Mouse (Mus musculus) stomach, postnatal 0 days (tissue): ENCODE results near the gene Calml3. TPM values are rescaled to one million over a fixed set of nuclear protein-coding genes. Genes with fewer than 3 reads are reported as not detected.
A peak's percentile ranks its signal among the peaks of the same experiment; 100 is the strongest.

Experiments
- ATAC-seq: fragments of 200-750 bp; cut with Nextera tagmentation; 2 replicates; pipeline ENCODE4 v1.8.0; 2017; ENCODE audit not compliant: low FRiP score, low TSS enrichment
- DNase-seq: peaks from one replicate; pipeline ENCODE4 v3.0.0-alpha.2; 2016; ENCODE audit warnings: low spot score
- H3K27ac ChIP-seq: fragments of 300-500 bp; sonication (generic); replicated peaks from 2 replicates; pipeline ENCODE4 v1.5.1; 2014; ENCODE audit warnings: mild to moderate bottlenecking, control low read depth
- H3K27me3 ChIP-seq: fragments of 300-500 bp; sonication (generic); 2 replicates; pipeline ENCODE4 v1.6.1; 2014; ENCODE audit warnings: low read length; ENCODE audit not compliant: control insufficient read depth, insufficient read depth
- H3K36me3 ChIP-seq: fragments of 300-500 bp; sonication (generic); 2 replicates; pipeline ENCODE4 v1.6.1; 2014; ENCODE audit warnings: low read length, mixed read lengths; ENCODE audit not compliant: control insufficient read depth, insufficient read depth
- H3K4me1 ChIP-seq: fragments of 300-500 bp; sonication (generic); replicated peaks from 2 replicates; pipeline ENCODE4 v1.6.1; 2014; ENCODE audit warnings: antibody characterized with exemption; ENCODE audit not compliant: control insufficient read depth, insufficient read depth
- H3K4me2 ChIP-seq: fragments of 300-500 bp; sonication (generic); replicated peaks from 2 replicates; pipeline ENCODE4 v1.6.1; 2014; ENCODE audit warnings: low read depth, mild to moderate bottlenecking, control low read depth, moderate library complexity
- H3K4me3 ChIP-seq: fragments of 300-500 bp; sonication (generic); 2 replicates; pipeline ENCODE4 v1.5.1; 2014; ENCODE audit warnings: low read depth, low read length, control low read depth
- H3K9ac ChIP-seq: fragments of 300-500 bp; sonication (generic); 2 replicates; pipeline ENCODE4 v1.6.1; 2014; ENCODE audit warnings: mild to moderate bottlenecking, low read length, control low read depth, mixed read lengths
- H3K9me3 ChIP-seq: fragments of 300-500 bp; sonication (generic); 2 replicates; pipeline ENCODE4 v1.6.1; 2016; ENCODE audit warnings: low read length; ENCODE audit not compliant: control insufficient read depth
- CTCF ChIP-seq: IDR thresholded peaks from 2 replicates; pipeline ENCODE4 v1.5.1; 2016; ENCODE audit warnings: antibody characterized with exemption, low read depth, mild to moderate bottlenecking, moderate library complexity
- EP300 ChIP-seq: optimal IDR thresholded peaks from 2 replicates; pipeline ENCODE3; 2016; ENCODE audit warnings: antibody characterized with exemption
- WGBS: fragments of 180-500 bp; shearing (Covaris S2); extraction: QIAGEN DNeasy Blood & Tissue Kit; methylation state at CpG from one replicate; pipeline ENCODE4 v1.1.7; 2014; 5-methylcytosine and 5-hydroxymethylcytosine counted together
- polyA plus RNA-seq: library from polyadenylated mRNA; unstranded; fragments of >200 nt; fragmentation: Nextera tagmentation; extraction: Ambion mirVana; gene quantifications from 2 replicates; pipeline ENCODE4 v1.2.1, GENCODE M21; 2015

Calml3 gene
- polyA plus RNA-seq, 1 experiment from 2014 or later = 40.0 TPM

- Histone ChIP-seq H3K9me3 (no peaks in the 10 kb centered on the region), H3K4me2 (no peak overlapping the region), H3K36me3 (no peaks in the 10 kb centered on the region), H3K9ac (no peak overlapping the region), H3K27me3 (no peaks in the 10 kb centered on the region), H3K4me1 (no peaks in the 10 kb centered on the region), H3K27ac (peak overlapping the region; percentile 77), H3K4me3 (no peak overlapping the region)
- DNase-seq = peak; percentile 27
- peak; percentile 92 for ATAC-seq
- TF ChIP-seq CTCF = no peak
- TF ChIP-seq EP300 = peak; percentile 41
- 24% methylated on average over 1 of the region's 1 CpGs for WGBS
Measured at GRCm38 (mm10) chr13:3831994-3832393, 27.9 kb upstream of the Calml3 start.

DNA sequence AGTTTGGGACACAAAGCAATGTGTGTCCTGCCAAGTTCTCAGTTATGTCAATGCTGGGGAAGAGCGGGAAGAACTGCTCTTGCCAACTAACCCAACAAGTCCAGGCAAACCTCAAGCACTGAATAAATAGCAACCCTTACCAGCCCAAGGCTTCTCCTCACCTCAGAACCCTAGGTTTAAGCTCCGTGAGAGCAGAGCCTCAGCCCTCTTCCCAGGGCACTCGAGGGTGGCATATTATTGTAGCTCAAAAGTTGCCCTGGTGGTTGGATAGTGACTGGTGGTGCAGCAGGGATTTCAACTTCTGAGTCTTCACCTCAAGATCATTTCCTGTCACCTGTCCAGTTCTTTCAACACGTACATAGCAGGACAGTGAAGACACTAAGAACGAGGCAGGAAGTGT lies 27.4 kb upstream of the Calml3 start:
- Histone ChIP-seq H3K4me2 (no peak overlapping the region), H3K27me3 (no peaks in the 10 kb centered on the region), H3K9me3 (no peaks in the 10 kb centered on the region), H3K4me1 (no peaks in the 10 kb centered on the region), H3K9ac (no peak overlapping the region), H3K27ac (peak overlapping the region; percentile 77), H3K36me3 (no peaks in the 10 kb centered on the region), H3K4me3 (no peak overlapping the region)
- TF ChIP-seq EP300 (peak; percentile 31), CTCF (0 out of 2 replicates have a peak, but pooled peaks have one; percentile 14)
- ATAC-seq = peak; percentile 65
- no peak for DNase-seq
- WGBS = 69% methylated on average over 5 of the region's 5 CpGs

GRCm38 (mm10) chr13:3825726-3826125 lies 21.6 kb upstream of the Calml3 start:
- ATAC-seq (no peak), DNase-seq (no peak)
- no peaks in the 10 kb centered on the region for H3K36me3 ChIP-seq
- H3K27me3 ChIP-seq = no peaks in the 10 kb centered on the region
- H3K4me2 ChIP-seq = no peak overlapping the region
- no peaks in the 10 kb centered on the region for H3K9me3 ChIP-seq
- no peak overlapping the region for H3K27ac ChIP-seq
- H3K9ac ChIP-seq = no peak overlapping the region
- H3K4me1 ChIP-seq = no peaks in the 10 kb centered on the region
- TF ChIP-seq EP300 (no peak), CTCF (no peak)
- H3K4me3 ChIP-seq = no peak overlapping the region

DNA sequence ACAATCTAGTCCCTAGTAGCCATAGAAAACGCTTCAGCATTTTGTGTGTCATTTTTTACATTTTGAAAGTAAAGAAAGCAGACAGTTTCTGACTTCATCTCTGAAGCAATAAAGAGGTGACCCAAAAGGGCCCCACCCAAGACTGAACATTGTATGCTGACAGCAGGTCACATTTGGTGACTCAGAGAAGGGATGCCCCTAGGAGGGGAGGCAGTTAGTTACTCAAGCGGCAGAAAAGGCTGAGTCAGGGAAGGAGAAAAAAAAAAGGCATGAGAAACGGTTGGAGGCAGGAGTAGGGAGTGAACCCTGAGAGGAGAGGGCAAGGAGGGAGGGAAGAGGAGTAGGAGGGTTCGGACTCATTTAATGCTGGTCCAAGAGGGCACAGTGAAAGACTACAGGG lies 18.0 kb upstream of the Calml3 start:
- Histone ChIP-seq H3K9me3 (no peaks in the 10 kb centered on the region), H3K27me3 (no peaks in the 10 kb centered on the region), H3K4me3 (no peak overlapping the region), H3K27ac (no peak overlapping the region), H3K4me2 (no peak overlapping the region), H3K4me1 (no peaks in the 10 kb centered on the region), H3K9ac (no peak overlapping the region), H3K36me3 (no peaks in the 10 kb centered on the region)
- DNase-seq (no peak), ATAC-seq (no peak)
- TF ChIP-seq EP300 = no peak
- TF ChIP-seq CTCF = no peak
- 48% methylated on average over 4 of the region's 4 CpGs for WGBS

GRCm38 (mm10) chr13:3818740-3819076 lies 14.6 kb upstream of the Calml3 start:
- peak; percentile 53; the same call in 1 of the 2 replicates for ATAC-seq
- no peaks in the 10 kb centered on the region for H3K4me1 ChIP-seq
- H3K4me2 ChIP-seq = no peak overlapping the region
- no peak overlapping the region for H3K9ac ChIP-seq
- no peak overlapping the region for H3K4me3 ChIP-seq
- H3K27me3 ChIP-seq = no peaks in the 10 kb centered on the region
- 64% methylated on average over 2 of the region's 2 CpGs for WGBS
- TF ChIP-seq EP300 (no peak), CTCF (no peak)
- H3K36me3 ChIP-seq = no peaks in the 10 kb centered on the region
- no peaks in the 10 kb centered on the region for H3K9me3 ChIP-seq
- DNase-seq = no peak
- H3K27ac ChIP-seq = no peak overlapping the region

- ATAC-seq (peak; percentile 47; the same call in 1 of the 2 replicates), DNase-seq (no peak)
Measured at GRCm38 (mm10) chr13:3818012-3818739, 14.1 kb upstream of the Calml3 start.

More at GRCm38 (mm10) chr13:3818012-3818739, 14.1 kb upstream of the Calml3 start:
- Histone ChIP-seq H3K9me3 (no peaks in the 10 kb centered on the region), H3K27ac (no peak overlapping the region), H3K4me1 (no peaks in the 10 kb centered on the region), H3K4me3 (no peak overlapping the region), H3K4me2 (no peak overlapping the region), H3K36me3 (no peaks in the 10 kb centered on the region), H3K9ac (no peak overlapping the region), H3K27me3 (no peaks in the 10 kb centered on the region)
- TF ChIP-seq CTCF = no peak
- TF ChIP-seq EP300 = no peak
- 53% methylated on average over 5 of the region's 5 CpGs for WGBS
